Mouse (Mus musculus) lung, embryonic 15.5 days (tissue): Measurements from ENCODE around the gene Stkld1. TPM values are rescaled to one million over a fixed set of nuclear protein-coding genes. Genes with fewer than 3 reads are reported as not detected.

Experiments
- ATAC-seq: fragments of 200-750 bp; cut with Nextera tagmentation; 2 replicates; pipeline ENCODE4 v1.8.0; 2017; ENCODE audit warnings: moderate number of reproducible peaks, borderline replicate concordance; ENCODE audit not compliant: low FRiP score, low TSS enrichment; ENCODE audit errors: extremely low read depth
- H3K27ac ChIP-seq: fragments of 300-500 bp; sonication (generic); 2 replicates; pipeline ENCODE4 v1.5.1; 2015; ENCODE audit warnings: moderate library complexity, mild to moderate bottlenecking, inconsistent platforms
- H3K27me3 ChIP-seq: fragments of 300-500 bp; sonication (generic); 2 replicates; pipeline ENCODE4 v1.6.1; 2015; ENCODE audit warnings: inconsistent platforms
- H3K36me3 ChIP-seq: fragments of 300-500 bp; sonication (generic); 2 replicates; pipeline ENCODE4 v1.6.1; 2015; ENCODE audit warnings: inconsistent platforms
- H3K4me1 ChIP-seq: fragments of 300-500 bp; sonication (generic); 2 replicates; pipeline ENCODE4 v1.6.1; 2015; ENCODE audit warnings: inconsistent platforms
- H3K4me2 ChIP-seq: fragments of 300-500 bp; sonication (generic); 2 replicates; pipeline ENCODE4 v1.6.1; 2015; ENCODE audit warnings: inconsistent platforms, mild to moderate bottlenecking, moderate library complexity
- H3K4me3 ChIP-seq: fragments of 300-500 bp; sonication (generic); 2 replicates; pipeline ENCODE4 v1.5.1; 2015; ENCODE audit warnings: mild to moderate bottlenecking, inconsistent platforms
- H3K9ac ChIP-seq: fragments of 300-500 bp; sonication (generic); 2 replicates; pipeline ENCODE4 v1.6.1; 2015; ENCODE audit warnings: inconsistent platforms
- H3K9me3 ChIP-seq: fragments of 300-500 bp; sonication (generic); 2 replicates; pipeline ENCODE4 v1.6.1; 2016; ENCODE audit warnings: inconsistent platforms
- WGBS: fragments of 180-500 bp; shearing (Covaris S2); methylation state at CpG from one replicate; pipeline ENCODE4 v1.1.7; 2015; 5-methylcytosine and 5-hydroxymethylcytosine counted together
- polyA plus RNA-seq: library from polyadenylated mRNA; unstranded; fragments of >200 nt; fragmentation: Nextera tagmentation; extraction: Ambion mirVana; gene quantifications from 2 replicates; pipeline ENCODE4 v1.2.1, GENCODE M21; 2015

The Stkld1 gene
- polyA plus RNA-seq, 1 experiment from 2014 or later = not detected

- Histone ChIP-seq H3K27me3 (no peaks in the 10 kb centered on the region), H3K36me3 (no peaks in the 10 kb centered on the region), H3K27ac (no peak overlapping the region), H3K9me3 (no peaks in the 10 kb centered on the region), H3K9ac (no peak overlapping the region), H3K4me3 (no peak overlapping the region), H3K4me2 (no peak overlapping the region), H3K4me1 (peaks cover 3% of the 10 kb centered on the region; the same call in 1 of the 2 replicates)
- ATAC-seq = no peak
- 37% methylated on average over 4 of the region's 4 CpGs for WGBS
Observed at GRCm38 (mm10) chr2:26973960-26974359, 40.1 kb downstream of the Stkld1 start.

DNA sequence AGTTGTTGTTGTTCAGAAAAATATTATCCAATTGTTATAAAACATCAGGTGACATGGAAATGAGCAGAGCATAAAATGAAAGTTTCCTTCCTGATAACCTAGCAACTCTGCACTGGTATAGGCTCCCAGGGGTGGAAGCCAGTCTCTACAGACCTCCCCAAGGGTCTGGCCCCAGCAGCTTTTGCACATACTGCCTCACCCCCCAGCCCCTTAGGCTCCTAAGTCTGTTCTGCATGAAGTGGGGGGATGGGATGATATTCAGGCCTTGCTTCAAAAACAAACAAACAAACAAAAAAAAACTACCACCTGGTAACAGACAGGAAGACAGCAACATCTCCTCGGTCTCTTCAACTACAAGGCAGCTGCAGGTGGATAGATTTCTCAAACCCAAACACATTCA lies 46.5 kb downstream of the Stkld1 start:
- 78% methylated on average over 1 of the region's 1 CpGs for WGBS
- Histone ChIP-seq H3K9ac (no peak overlapping the region), H3K27ac (no peak overlapping the region), H3K36me3 (no peaks in the 10 kb centered on the region), H3K9me3 (no peaks in the 10 kb centered on the region), H3K27me3 (no peaks in the 10 kb centered on the region), H3K4me1 (no peaks in the 10 kb centered on the region), H3K4me2 (no peak overlapping the region), H3K4me3 (no peak overlapping the region)
- ATAC-seq = no peak

GRCm38 (mm10) chr2:26984179-26984578 lies 50.3 kb downstream of the Stkld1 start:
- no peak overlapping the region for H3K9ac ChIP-seq

GRCm38 (mm10) chr2:26984640-26985039 lies 50.8 kb downstream of the Stkld1 start:
- no peak for ATAC-seq
- H3K27ac ChIP-seq = no peak overlapping the region
- no peaks in the 10 kb centered on the region for H3K9me3 ChIP-seq
- no peaks in the 10 kb centered on the region for H3K4me1 ChIP-seq
- no peak overlapping the region for H3K4me2 ChIP-seq
- WGBS = 80% methylated on average over 5 of the region's 5 CpGs
- no peaks in the 10 kb centered on the region for H3K36me3 ChIP-seq
- no peak overlapping the region for H3K4me3 ChIP-seq
- H3K9ac ChIP-seq = no peak overlapping the region
- no peaks in the 10 kb centered on the region for H3K27me3 ChIP-seq

More at GRCm38 (mm10) chr2:26984179-26984578, 50.3 kb downstream of the Stkld1 start:
- Histone ChIP-seq H3K9me3 (no peaks in the 10 kb centered on the region), H3K27ac (no peak overlapping the region), H3K4me1 (no peaks in the 10 kb centered on the region), H3K36me3 (no peaks in the 10 kb centered on the region), H3K27me3 (no peaks in the 10 kb centered on the region), H3K4me3 (no peak overlapping the region), H3K4me2 (no peak overlapping the region)
- WGBS = 40% methylated on average over 2 of the region's 2 CpGs
- no peak for ATAC-seq

GRCm38 (mm10) chr2:26993936-26994335 lies 60.1 kb downstream of the Stkld1 start:
- no peak for ATAC-seq
- Histone ChIP-seq H3K36me3 (no peaks in the 10 kb centered on the region), H3K9me3 (no peaks in the 10 kb centered on the region), H3K4me2 (no peak overlapping the region), H3K27ac (no peak overlapping the region), H3K4me3 (no peak overlapping the region), H3K4me1 (no peaks in the 10 kb centered on the region), H3K9ac (no peak overlapping the region), H3K27me3 (no peaks in the 10 kb centered on the region)
- WGBS = 78% methylated on average over 3 of the region's 3 CpGs

DNA sequence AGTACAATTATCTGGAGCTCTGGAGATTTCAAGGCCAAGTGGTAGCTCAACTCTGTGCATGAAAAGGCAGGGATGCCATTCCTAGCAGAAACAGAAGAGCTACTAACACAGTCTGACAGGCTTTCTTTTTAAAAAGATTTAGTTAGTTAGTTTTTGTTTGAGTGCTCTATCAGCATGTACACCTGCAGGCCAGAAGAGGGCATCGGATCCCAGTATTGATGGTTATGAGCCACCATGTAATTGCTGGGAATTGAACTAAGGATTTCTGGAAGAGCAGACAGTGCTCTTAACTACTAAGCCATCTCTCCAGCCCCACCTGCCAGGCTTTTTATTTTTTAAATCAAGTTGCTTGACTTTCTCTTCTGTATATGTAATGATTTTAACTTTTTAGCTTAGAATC lies 63.7 kb downstream of the Stkld1 start:
- no peaks in the 10 kb centered on the region for H3K9me3 ChIP-seq
- H3K36me3 ChIP-seq = no peaks in the 10 kb centered on the region
- no peaks in the 10 kb centered on the region for H3K4me1 ChIP-seq
- WGBS = 69% methylated on average over 1 of the region's 1 CpGs
- no peak overlapping the region for H3K4me2 ChIP-seq
- no peak overlapping the region for H3K9ac ChIP-seq
- no peak for ATAC-seq
- H3K4me3 ChIP-seq = no peak overlapping the region
- no peak overlapping the region for H3K27ac ChIP-seq
- H3K27me3 ChIP-seq = no peaks in the 10 kb centered on the region

DNA sequence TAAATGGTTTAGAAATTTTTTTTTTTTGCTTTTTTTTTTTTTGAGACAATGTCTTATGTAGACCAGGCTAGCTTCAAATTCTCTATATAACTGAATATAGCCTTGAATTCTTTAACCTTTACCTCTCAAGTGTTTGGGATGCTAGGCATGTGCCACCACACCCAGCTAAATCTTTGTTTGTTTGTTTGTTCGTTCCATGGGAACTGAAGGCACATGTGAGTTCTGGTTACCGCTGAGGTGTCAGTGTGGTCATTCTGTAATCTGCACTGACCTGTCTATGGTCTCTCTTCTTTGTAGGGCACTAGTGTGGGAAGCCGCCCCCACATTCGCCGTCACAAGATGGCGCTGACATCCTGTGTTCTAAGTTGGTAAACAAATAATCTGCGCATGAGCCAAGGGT lies 64.1 kb downstream of the Stkld1 start:
- Histone ChIP-seq H3K27me3 (no peaks in the 10 kb centered on the region), H3K4me2 (no peak overlapping the region), H3K36me3 (no peaks in the 10 kb centered on the region), H3K27ac (no peak overlapping the region), H3K4me3 (no peak overlapping the region), H3K9ac (no peak overlapping the region), H3K9me3 (no peaks in the 10 kb centered on the region), H3K4me1 (no peaks in the 10 kb centered on the region)
- 91% methylated on average over 7 of the region's 7 CpGs for WGBS
- ATAC-seq = no peak

Other genes starting within 250 kb of the Stkld1 start
- gene Abo, start 69.1 kb upstream of the Stkld1 start, polyA plus RNA-seq = not detected in 2 replicates
- 26.2 and 27.3 TPM in 2 replicates for gene Surf6, start 31.2 kb upstream of the Stkld1 start, polyA plus RNA-seq
- gene Med22, start 23.4 kb upstream of the Stkld1 start, polyA plus RNA-seq = 52.0 and 53.7 TPM in 2 replicates
- 614 and 640 TPM in 2 replicates for gene Rpl7a, start 23.3 kb upstream of the Stkld1 start, polyA plus RNA-seq
- gene Surf2, start 17.7 kb upstream of the Stkld1 start, polyA plus RNA-seq = 37.6 and 38.3 TPM in 2 replicates
- gene Surf1, start 17.5 kb upstream of the Stkld1 start, polyA plus RNA-seq = 52.4 and 56.8 TPM in 2 replicates
- gene Surf4, start 119 bp upstream of the Stkld1 start, polyA plus RNA-seq = 222 and 225 TPM in 2 replicates
- gene Rexo4, start 30.3 kb downstream of the Stkld1 start, polyA plus RNA-seq = 43.0 and 44.7 TPM in 2 replicates
- gene Adamts13, start 39.4 kb downstream of the Stkld1 start, polyA plus RNA-seq = 0.09 TPM in 1 of 2 replicates, not detected in the other
- 59.0 and 60.9 TPM in 2 replicates for gene Cacfd1, start 75.9 kb downstream of the Stkld1 start, polyA plus RNA-seq
- 0.48 and 0.77 TPM in 2 replicates for gene Slc2a6, start 94.0 kb downstream of the Stkld1 start, polyA plus RNA-seq
- gene Mymk, start 138.1 kb downstream of the Stkld1 start, polyA plus RNA-seq = 0.49 and 0.76 TPM in 2 replicates
- 20.5 and 27.4 TPM in 2 replicates for gene Adamtsl2, start 145.3 kb downstream of the Stkld1 start, polyA plus RNA-seq
- gene Fam163b, start 208.4 kb downstream of the Stkld1 start, polyA plus RNA-seq = 0.69 and 0.70 TPM in 2 replicates
- gene Dbh, start 231.2 kb downstream of the Stkld1 start, polyA plus RNA-seq = 0.34 and 2.4 TPM in 2 replicates